Mouse (Mus musculus): ENCODE results near the gene Hnrnpab.
"Not testable (repeated sequence)": the region's sequence is repeated elsewhere in the genome, so short reads cannot be mapped to it uniquely, and the experiment has no call there.

The Hnrnpab gene

GRCm38 (mm10) chr11:51633721-51634120, 27.1 kb upstream of the Hnrnpab start:
- DNase-seq, result no peak

GRCm38 (mm10) chr11:51633200-51633599, 26.6 kb upstream of the Hnrnpab start:
- DNase-seq, result not testable (repeated sequence)

GRCm38 (mm10) chr11:51632130-51632753, 25.6 kb upstream of the Hnrnpab start:
- DNase-seq, result no peak

GRCm38 (mm10) chr11:51629651-51630314, 23.1 kb upstream of the Hnrnpab start:
- DNase-seq, result no peak

GRCm38 (mm10) chr11:51627907-51628306, 21.3 kb upstream of the Hnrnpab start:
- DNase-seq, result no peak

- no peak for DNase-seq
These were observed 20.8 kb upstream of the Hnrnpab start for GRCm38 (mm10) chr11:51627425-51627824.

GRCm38 (mm10) chr11:51625187-51625820, 18.7 kb upstream of the Hnrnpab start:
- no peak for DNase-seq

GRCm38 (mm10) chr11:51622971-51623491, 16.4 kb upstream of the Hnrnpab start:
- DNase-seq, result peak; percentile 32

- DNase-seq, result no peak
These were observed 15.1 kb upstream of the Hnrnpab start for GRCm38 (mm10) chr11:51621776-51622175.

- no peak for DNase-seq
These were observed 13.4 kb upstream of the Hnrnpab start for GRCm38 (mm10) chr11:51620084-51620483.

- peak; percentile 86 for DNase-seq
These were observed 12.9 kb upstream of the Hnrnpab start, which contains the start of gene Nhp2 for GRCm38 (mm10) chr11:51619409-51620060. Nhp2 (plus strand) TSS chr11:51619735.

GRCm38 (mm10) chr11:51618894-51619408, 12.3 kb upstream of the Hnrnpab start:
- no peak for DNase-seq

- peak; percentile 48 for DNase-seq
These were observed 11.0 kb upstream of the Hnrnpab start for GRCm38 (mm10) chr11:51617693-51618092.

GRCm38 (mm10) chr11:51616113-51616512, 9.5 kb upstream of the Hnrnpab start:
- not testable (repeated sequence) for DNase-seq

- DNase-seq, result no peak
These were observed 9.0 kb upstream of the Hnrnpab start for GRCm38 (mm10) chr11:51615601-51616000.

GRCm38 (mm10) chr11:51615129-51615528, 8.5 kb upstream of the Hnrnpab start:
- no peak for DNase-seq

GRCm38 (mm10) chr11:51614256-51614655, 7.6 kb upstream of the Hnrnpab start:
- no peak for DNase-seq

- DNase-seq, result not testable (repeated sequence)
These were observed 3.3 kb upstream of the Hnrnpab start for GRCm38 (mm10) chr11:51609940-51610339.

GRCm38 (mm10) chr11:51609266-51609909, 2.7 kb upstream of the Hnrnpab start:
- no peak for DNase-seq

- DNase-seq, result no peak
These were observed 570 bp upstream of the Hnrnpab start for GRCm38 (mm10) chr11:51607096-51607738.

- DNase-seq, result peak; percentile 76
These were observed 823 bp downstream of the Hnrnpab start for GRCm38 (mm10) chr11:51605602-51606446.
